Mouse (Mus musculus) cerebellum, postnatal 25 days (tissue): ENCODE results near the gene Csf3.
A peak's percentile ranks its signal among the peaks of the same experiment; 100 is the strongest.

Source experiments
- DNase-seq, 2 experiments: peaks; one replicate each; pipeline ENCODE4 v3.0.0; 2021; ENCODE audit warnings: mixed read lengths in 2 of 2

Gene Csf3

GRCm38 (mm10) chr11:98749716-98750115 is 48.7 kb downstream of the Csf3 start:
- DNase-seq: peak; percentile 51 to 68

GRCm38 (mm10) chr11:98750351-98751201 is 49.5 kb downstream of the Csf3 start:
- DNase-seq: peak; percentile 78 to 88

- peak; percentile 38 to 40 for DNase-seq
Observed at GRCm38 (mm10) chr11:98751221-98751782, 50.2 kb downstream of the Csf3 start.

GRCm38 (mm10) chr11:98752562-98753140 is 51.6 kb downstream of the Csf3 start:
- DNase-seq: peak; percentile 18 to 20
